ENCODE assay signal across 8 mouse cellular contexts in the genomic region with DNA sequence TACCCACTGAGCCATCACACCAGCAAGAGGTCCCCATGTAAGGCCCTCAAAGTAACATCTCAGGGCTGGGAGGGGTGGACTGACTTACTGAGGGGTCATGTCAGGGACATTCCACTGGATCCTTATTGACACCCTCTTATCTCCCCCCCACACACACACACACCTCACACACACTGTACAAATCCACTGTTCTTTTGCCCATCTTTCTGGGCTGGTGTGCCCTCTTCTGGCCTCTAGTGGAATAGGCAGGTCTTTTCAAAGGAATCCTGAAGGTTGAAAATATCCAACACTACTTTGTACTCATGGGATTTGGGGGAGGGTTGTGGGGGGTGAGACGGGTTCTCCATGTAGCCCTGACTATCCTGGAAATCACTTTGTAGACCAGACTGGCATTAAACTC. TPM values are rescaled to one million over a fixed set of nuclear protein-coding genes. Genes with fewer than 3 reads are reported as not detected.
DNase-seq lines count a peak whose midpoint lies in the region; ATAC-seq lines count a peak whose summit lies in the region.

No protein-coding gene starts in this region.

- H3K9ac ChIP-seq in midbrain, embryonic 16.5 days (ENCODE audit: low read depth, low read length): no peak overlapping the region

- H3K27ac ChIP-seq in midbrain, embryonic 10.5 days (replicated peaks): no peak overlapping the region
- H3K27ac ChIP-seq in midbrain, embryonic 16.5 days (ENCODE audit: low read length): no peak overlapping the region
- no peak overlapping the region for H3K27ac ChIP-seq in limb, embryonic 10.5 days

- no peak; the same call in 1 of the 2 replicates for ATAC-seq in midbrain, embryonic 16.5 days
- peak; percentile 58; the same call in 1 of the 2 replicates for ATAC-seq in erythroblast, adult 5-6 weeks (replicated peaks; ENCODE audit: low FRiP score, poor library complexity, severe bottlenecking)

- no peaks in the 10 kb centered on the region for H3K36me3 ChIP-seq in midbrain, embryonic 10.5 days
- H3K36me3 ChIP-seq in midbrain, embryonic 16.5 days (ENCODE audit: control insufficient read depth, insufficient read depth, low read length): no peaks in the 10 kb centered on the region
- H3K36me3 ChIP-seq in limb, embryonic 10.5 days: no peaks in the 10 kb centered on the region

- H3K9me3 ChIP-seq in midbrain, embryonic 10.5 days (replicated peaks): no peaks in the 10 kb centered on the region
- no peaks in the 10 kb centered on the region for H3K9me3 ChIP-seq in midbrain, embryonic 16.5 days (replicated peaks; ENCODE audit: control insufficient read depth, low read length, poor library complexity, severe bottlenecking)
- H3K9me3 ChIP-seq in limb, embryonic 10.5 days (replicated peaks): no peaks in the 10 kb centered on the region

- 15% methylated on average over 1 of the region's 1 CpGs for WGBS in midbrain, embryonic 10.5 days
- 0% methylated on average over 1 of the region's 1 CpGs for WGBS in midbrain, embryonic 16.5 days
- WGBS in limb, embryonic 10.5 days: 0% methylated on average over 1 of the region's 1 CpGs

- H3K4me3 ChIP-seq in midbrain, embryonic 10.5 days: no peak overlapping the region
- no peak overlapping the region for H3K4me3 ChIP-seq in midbrain, embryonic 16.5 days (ENCODE audit: low read depth, low read length)
- H3K4me3 ChIP-seq in limb, embryonic 10.5 days: no peak overlapping the region

- DNase-seq in adrenal gland, adult 18-20 months (ENCODE audit: low spot score in 2 of 2): peak; percentile 43 to 49
- DNase-seq in adrenal gland, adult 2 months: no peak
- DNase-seq in midbrain, embryonic 10.5 days (ENCODE audit: low spot score): peak; percentile 41
- peak; percentile 44 to 60 for DNase-seq in adrenal gland, postnatal 36 days
- peak; percentile 55 for DNase-seq in limb, embryonic 10.5 days (ENCODE audit: low spot score)
- DNase-seq in retina, embryonic 14.5 days (ENCODE audit: low spot score): peak; percentile 67

- H3K27me3 ChIP-seq in midbrain, embryonic 10.5 days (ENCODE audit: low read depth, poor library complexity, severe bottlenecking): peaks cover 43% of the 10 kb centered on the region
- peaks cover 25% of the 10 kb centered on the region for H3K27me3 ChIP-seq in midbrain, embryonic 16.5 days (ENCODE audit: control insufficient read depth, insufficient read depth, low read depth, low read length)
- peaks cover 49% of the 10 kb centered on the region for H3K27me3 ChIP-seq in limb, embryonic 10.5 days (ENCODE audit: low read depth, poor library complexity, severe bottlenecking)

- H3K4me1 ChIP-seq in midbrain, embryonic 10.5 days: peaks cover 24% of the 10 kb centered on the region
- H3K4me1 ChIP-seq in midbrain, embryonic 16.5 days (ENCODE audit: control insufficient read depth, insufficient read depth, low read length): peaks cover 3% of the 10 kb centered on the region; the same call in 1 of the 2 replicates
- H3K4me1 ChIP-seq in limb, embryonic 10.5 days: peaks cover 30% of the 10 kb centered on the region

- H3K4me2 ChIP-seq in midbrain, embryonic 16.5 days (ENCODE audit: low read length): no peak overlapping the region

RNA-seq across cellular contexts. Expression of a gene that starts 2.7 kb away (rescaled TPM):
- total RNA-seq in adrenal gland, adult 18-20 months (2021): 10 to 100 TPM; 45.1 to 66.2 TPM
- 10 to 100 TPM; 37.7 to 71.0 TPM for total RNA-seq in adrenal gland, adult 2 months (2021)
- polyA plus RNA-seq in adrenal gland, adult 2 months (2012; rRNA removed): 65.0 and 78.9 TPM in 2 replicates
- 0.32 and 0.38 TPM in 2 replicates for polyA plus RNA-seq in midbrain, embryonic 10.5 days (2016; fragmentation: Nextera tagmentation; extraction: Ambion mirVana)
- 2.5 and 3.1 TPM in 2 replicates for polyA plus RNA-seq in midbrain, embryonic 16.5 days (2015; fragmentation: Nextera tagmentation; extraction: Ambion mirVana)
- total RNA-seq in adrenal gland, postnatal 36 days (2021): 10 to 100 TPM; 43.4 to 51.3 TPM
- 1.5 TPM in 1 of 2 replicates, not detected in the other for total RNA-seq in erythroblast, adult 5-6 weeks (2015; ENCODE audit: low replicate concordance)
- not detected in 2 replicates for total RNA-seq in erythroblast, adult 5-6 weeks (2017; ENCODE audit: low replicate concordance)
- 0.23 and 0.46 TPM in 2 replicates for polyA plus RNA-seq in limb, embryonic 10.5 days (2016; fragmentation: Nextera tagmentation; extraction: Ambion mirVana)

RNA-seq across cellular contexts. Expression of a gene that starts 3.4 kb away (rescaled TPM):
- total RNA-seq in adrenal gland, adult 18-20 months (2021): under 1 TPM; 0.26 to 0.56 TPM
- total RNA-seq in adrenal gland, adult 2 months (2021): under 1 TPM; 0.35 to 0.49 TPM
- 0.88 and 0.92 TPM in 2 replicates for polyA plus RNA-seq in adrenal gland, adult 2 months (2012; rRNA removed)
- 0.14 and 0.20 TPM in 2 replicates for polyA plus RNA-seq in midbrain, embryonic 10.5 days (2016; fragmentation: Nextera tagmentation; extraction: Ambion mirVana)
- polyA plus RNA-seq in midbrain, embryonic 16.5 days (2015; fragmentation: Nextera tagmentation; extraction: Ambion mirVana): 0.21 TPM in 1 of 2 replicates, not detected in the other
- total RNA-seq in adrenal gland, postnatal 36 days (2021): under 1 TPM; 0.40 to 0.49 TPM
- total RNA-seq in erythroblast, adult 5-6 weeks (2015; ENCODE audit: low replicate concordance): 1.0 TPM in 1 of 2 replicates, not detected in the other
- 1.5 and 1.8 TPM in 2 replicates for total RNA-seq in erythroblast, adult 5-6 weeks (2017; ENCODE audit: low replicate concordance)
- polyA plus RNA-seq in limb, embryonic 10.5 days (2016; fragmentation: Nextera tagmentation; extraction: Ambion mirVana): 0.06 and 0.24 TPM in 2 replicates

RNA-seq across cellular contexts. Expression of a gene that starts 10.8 kb away (rescaled TPM):
- 10 to 100 TPM; 33.0 to 36.9 TPM for total RNA-seq in adrenal gland, adult 18-20 months (2021)
- 10 to 100 TPM; 27.4 to 48.9 TPM for total RNA-seq in adrenal gland, adult 2 months (2021)
- polyA plus RNA-seq in adrenal gland, adult 2 months (2012; rRNA removed): 38.3 and 48.4 TPM in 2 replicates
- 13.7 and 15.5 TPM in 2 replicates for polyA plus RNA-seq in midbrain, embryonic 10.5 days (2016; fragmentation: Nextera tagmentation; extraction: Ambion mirVana)
- 81.1 and 95.9 TPM in 2 replicates for polyA plus RNA-seq in midbrain, embryonic 16.5 days (2015; fragmentation: Nextera tagmentation; extraction: Ambion mirVana)
- 10 to 100 TPM; 34.4 to 42.4 TPM for total RNA-seq in adrenal gland, postnatal 36 days (2021)
- total RNA-seq in erythroblast, adult 5-6 weeks (2015; ENCODE audit: low replicate concordance): 3.8 TPM in 1 of 2 replicates, not detected in the other
- total RNA-seq in erythroblast, adult 5-6 weeks (2017; ENCODE audit: low replicate concordance): 2.1 and 4.7 TPM in 2 replicates
- 12.6 and 14.6 TPM in 2 replicates for polyA plus RNA-seq in limb, embryonic 10.5 days (2016; fragmentation: Nextera tagmentation; extraction: Ambion mirVana)

RNA-seq across cellular contexts. Expression of a gene that starts 46.7 kb away (rescaled TPM):
- 10 to 100 TPM; 76.9 to 89.5 TPM for total RNA-seq in adrenal gland, adult 18-20 months (2021)
- total RNA-seq in adrenal gland, adult 2 months (2021): 10 to 100 TPM; 75.2 to 91.8 TPM
- 101 and 107 TPM in 2 replicates for polyA plus RNA-seq in adrenal gland, adult 2 months (2012; rRNA removed)
- 8.9 and 9.4 TPM in 2 replicates for polyA plus RNA-seq in midbrain, embryonic 10.5 days (2016; fragmentation: Nextera tagmentation; extraction: Ambion mirVana)
- 7.4 and 9.4 TPM in 2 replicates for polyA plus RNA-seq in midbrain, embryonic 16.5 days (2015; fragmentation: Nextera tagmentation; extraction: Ambion mirVana)
- total RNA-seq in adrenal gland, postnatal 36 days (2021): 10 to 100 TPM; 68.4 to 87.6 TPM
- not detected in 2 replicates for total RNA-seq in erythroblast, adult 5-6 weeks (2015; ENCODE audit: low replicate concordance)
- total RNA-seq in erythroblast, adult 5-6 weeks (2017; ENCODE audit: low replicate concordance): not detected in 2 replicates
- polyA plus RNA-seq in limb, embryonic 10.5 days (2016; fragmentation: Nextera tagmentation; extraction: Ambion mirVana): 13.0 and 18.6 TPM in 2 replicates

RNA-seq across cellular contexts. Expression of a gene that starts 56.2 kb away (rescaled TPM):
- 10 to 100 TPM; 49.8 to 65.0 TPM for total RNA-seq in adrenal gland, adult 18-20 months (2021)
- total RNA-seq in adrenal gland, adult 2 months (2021): 10 to 100 TPM; 48.6 to 60.7 TPM
- 13.9 and 14.4 TPM in 2 replicates for polyA plus RNA-seq in adrenal gland, adult 2 months (2012; rRNA removed)
- 63.0 and 72.4 TPM in 2 replicates for polyA plus RNA-seq in midbrain, embryonic 10.5 days (2016; fragmentation: Nextera tagmentation; extraction: Ambion mirVana)
- 54.0 and 59.2 TPM in 2 replicates for polyA plus RNA-seq in midbrain, embryonic 16.5 days (2015; fragmentation: Nextera tagmentation; extraction: Ambion mirVana)
- total RNA-seq in adrenal gland, postnatal 36 days (2021): 10 to 100 TPM; 52.6 to 66.7 TPM
- total RNA-seq in erythroblast, adult 5-6 weeks (2015; ENCODE audit: low replicate concordance): 14.2 and 19.0 TPM in 2 replicates
- 15.7 and 21.5 TPM in 2 replicates for total RNA-seq in erythroblast, adult 5-6 weeks (2017; ENCODE audit: low replicate concordance)
- 73.0 and 88.7 TPM in 2 replicates for polyA plus RNA-seq in limb, embryonic 10.5 days (2016; fragmentation: Nextera tagmentation; extraction: Ambion mirVana)

Comparison
In these comparisons a context has a peak if more than half of its experiments do, and no peak if none do; other contexts are left out.
1. RNA of a gene that starts 2.7 kb away (total RNA-seq): 37.7 to 71.0 TPM in adrenal gland, adult 2 months, 45.1 to 66.2 TPM in adrenal gland, adult 18-20 months and 43.4 to 51.3 TPM in adrenal gland, postnatal 36 days; 1.5 TPM in erythroblast, adult 5-6 weeks; every median in the first group is over 10 times any median in the second.
2. RNA of a gene that starts 10.8 kb away (total RNA-seq): 27.4 to 48.9 TPM in adrenal gland, adult 2 months, 34.4 to 42.4 TPM in adrenal gland, postnatal 36 days and 33.0 to 36.9 TPM in adrenal gland, adult 18-20 months; 2.1 to 4.7 TPM in erythroblast, adult 5-6 weeks; every median in the first group is over 4 times any median in the second.